Mouse (Mus musculus) right cerebral cortex, postnatal 10 days (tissue): ENCODE measurements around the gene Col13a1.

ENCODE experiments used
- DNase-seq, 2 experiments: peaks; one replicate each; pipeline ENCODE4 v3.0.0; 2021; ENCODE audit warnings: low spot score in 2 of 2

Gene Col13a1

DNA sequence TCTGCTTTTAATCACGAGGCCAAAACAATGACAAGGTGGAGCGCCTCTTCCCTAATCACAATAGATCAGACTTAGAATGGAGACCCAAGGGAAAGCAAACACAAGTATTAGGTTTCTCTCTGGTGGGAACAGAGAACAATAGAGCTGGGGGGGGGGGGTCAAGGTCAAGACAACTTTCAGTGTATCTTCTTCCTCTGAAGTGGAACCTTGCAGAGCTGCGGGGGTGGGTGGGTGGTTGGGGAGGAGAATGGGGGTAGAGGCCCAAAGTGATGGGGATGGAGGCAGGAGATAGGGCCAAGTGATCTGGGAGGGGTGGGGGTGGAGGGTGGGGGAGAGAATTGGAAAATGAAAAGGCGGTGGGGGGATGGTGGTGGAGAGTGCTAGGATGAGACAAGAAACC is 149.9 kb downstream of the Col13a1 start:
- DNase-seq: no peak

DNA sequence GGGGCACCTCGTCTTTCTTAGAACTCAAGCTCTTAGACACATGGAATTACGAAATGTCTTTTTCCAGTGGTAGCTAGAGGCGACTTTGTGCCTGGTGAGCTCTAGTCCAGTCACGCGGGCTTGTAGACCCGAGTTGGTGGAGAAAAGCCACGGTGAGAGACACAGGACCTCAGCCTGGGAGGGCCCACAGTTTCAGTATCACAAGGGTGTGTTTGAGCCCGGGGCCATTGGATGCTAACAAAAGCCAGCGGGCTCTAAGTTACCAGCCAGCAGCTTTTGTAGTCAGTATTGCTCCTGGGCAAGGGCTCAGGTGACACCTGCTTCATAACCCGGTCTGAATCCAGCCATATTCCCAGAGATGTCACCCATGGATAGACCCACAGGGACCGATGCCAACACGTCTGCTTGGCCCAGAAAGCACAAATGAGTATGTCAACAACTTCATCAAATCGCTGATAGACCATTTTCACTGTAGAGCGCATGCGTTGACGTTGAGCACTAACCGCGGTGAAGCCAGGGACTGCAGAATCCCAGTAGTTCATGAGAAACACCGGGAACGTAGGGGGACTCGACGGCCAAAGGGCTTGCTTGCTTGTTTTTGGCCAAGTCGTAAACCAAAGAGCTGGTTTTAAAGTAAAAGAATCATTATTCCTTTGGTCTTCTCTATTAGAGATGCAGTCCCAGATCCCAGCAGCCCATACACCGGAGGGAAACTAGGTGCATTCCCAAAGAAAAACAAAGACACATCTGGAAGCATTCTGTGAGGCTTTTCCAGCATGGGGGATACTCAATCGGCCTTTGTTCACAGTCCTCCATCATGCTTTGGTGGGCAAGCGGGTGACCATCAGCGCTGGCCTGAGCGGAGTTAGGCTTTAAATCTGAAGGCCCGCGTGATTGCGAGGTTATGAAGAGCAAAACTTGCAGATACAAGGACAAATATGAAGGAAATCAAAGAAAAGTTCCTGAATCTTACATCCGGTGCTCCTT is 150.7 kb downstream of the Col13a1 start:
- DNase-seq: no peak

DNA sequence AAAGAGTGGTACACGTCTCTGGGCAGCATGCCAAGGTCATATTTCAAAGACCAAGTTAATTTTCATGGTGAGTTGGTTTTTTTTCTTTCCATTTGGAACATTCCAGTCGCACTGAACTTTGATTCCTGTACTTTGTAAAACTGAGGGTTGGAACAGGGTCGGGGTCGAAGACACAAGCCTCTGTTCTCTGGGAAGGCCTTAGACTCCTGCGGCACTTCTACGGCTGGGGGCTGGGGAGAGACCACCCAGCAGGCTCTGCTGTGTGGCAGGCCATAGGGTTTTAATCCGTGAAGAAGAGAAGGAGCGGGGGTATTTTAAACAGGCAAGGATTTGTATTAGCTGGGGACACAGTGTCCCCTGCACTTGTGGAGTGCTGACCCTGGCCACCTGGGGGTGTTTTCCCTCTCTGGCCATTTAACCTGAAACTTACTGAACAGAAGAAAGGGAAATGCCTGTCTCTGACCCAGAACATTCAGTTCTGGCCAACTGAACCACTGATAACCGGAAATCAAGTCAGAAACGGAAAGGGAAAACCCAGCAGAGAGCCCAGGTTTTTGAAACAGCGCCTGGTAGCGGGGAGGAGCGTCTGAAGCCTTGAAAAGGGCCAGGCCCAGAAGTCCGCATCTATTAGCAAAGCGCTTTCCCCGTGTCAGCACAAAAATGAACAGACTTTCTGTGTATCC is 152.0 kb downstream of the Col13a1 start:
- no peak for DNase-seq

DNA sequence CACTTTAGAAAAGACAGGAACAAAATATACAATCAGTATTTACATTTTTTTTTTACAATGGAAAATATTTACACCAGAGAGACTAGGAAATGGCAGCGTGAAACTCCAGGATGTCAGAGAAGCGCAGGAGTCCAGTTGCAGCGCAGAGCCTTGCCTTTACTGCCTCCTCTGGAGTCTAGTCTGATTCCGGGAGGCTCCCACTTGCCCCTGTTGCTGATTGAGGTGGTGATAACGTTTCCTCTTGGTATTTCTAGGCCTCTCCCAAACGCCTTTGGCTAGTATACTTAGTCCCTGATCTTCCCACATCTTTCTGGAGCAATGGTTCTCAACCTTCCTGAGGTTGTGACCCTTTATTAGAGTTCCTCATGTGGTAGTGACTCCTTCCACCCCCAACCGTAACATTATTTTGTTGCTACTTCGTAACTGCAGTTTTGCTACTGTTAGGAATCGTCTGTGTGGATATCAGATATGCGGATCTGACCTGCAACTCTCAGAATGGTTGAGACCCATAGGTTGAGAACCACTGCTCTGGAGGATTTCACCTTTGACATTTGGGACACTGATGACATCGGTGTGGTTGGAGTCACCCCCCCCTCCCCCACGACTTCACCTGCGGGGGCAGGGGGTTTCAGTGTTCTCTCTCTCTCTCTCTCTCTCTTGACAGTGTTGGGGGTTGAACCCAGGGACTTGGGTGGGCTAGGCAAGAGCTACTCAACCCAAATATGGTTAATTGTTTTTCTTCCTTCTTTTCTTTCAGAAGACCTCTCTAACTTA is 152.7 kb downstream of the Col13a1 start:
- DNase-seq: no peak

- no peak for DNase-seq
Measured at GRCm38 (mm10) chr10:61825536-61825935, 153.4 kb downstream of the Col13a1 start.

DNA sequence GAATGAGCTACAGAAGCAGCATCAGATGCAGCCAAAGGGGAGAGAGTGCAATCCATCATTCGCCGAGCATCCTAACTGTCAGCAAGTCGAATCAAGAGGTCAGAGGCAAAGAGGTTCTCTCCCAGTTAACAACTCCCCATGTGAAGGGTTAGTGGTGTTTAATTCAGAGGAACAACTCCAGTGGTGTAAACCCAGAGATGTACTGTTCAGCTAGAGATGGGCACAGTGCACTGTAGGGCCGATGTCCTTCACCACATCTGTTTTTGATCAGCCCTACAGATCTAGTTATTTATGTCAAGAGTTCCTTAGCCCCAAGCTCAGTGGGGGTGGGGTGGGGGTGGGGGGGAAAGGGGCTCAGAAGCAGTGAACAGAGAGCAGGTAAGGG is 155.2 kb downstream of the Col13a1 start:
- no peak for DNase-seq

- DNase-seq: no peak
Measured at GRCm38 (mm10) chr10:61822968-61823730, 155.8 kb downstream of the Col13a1 start.

- DNase-seq: no peak
Measured at GRCm38 (mm10) chr10:61820050-61820449, 158.9 kb downstream of the Col13a1 start.

DNA sequence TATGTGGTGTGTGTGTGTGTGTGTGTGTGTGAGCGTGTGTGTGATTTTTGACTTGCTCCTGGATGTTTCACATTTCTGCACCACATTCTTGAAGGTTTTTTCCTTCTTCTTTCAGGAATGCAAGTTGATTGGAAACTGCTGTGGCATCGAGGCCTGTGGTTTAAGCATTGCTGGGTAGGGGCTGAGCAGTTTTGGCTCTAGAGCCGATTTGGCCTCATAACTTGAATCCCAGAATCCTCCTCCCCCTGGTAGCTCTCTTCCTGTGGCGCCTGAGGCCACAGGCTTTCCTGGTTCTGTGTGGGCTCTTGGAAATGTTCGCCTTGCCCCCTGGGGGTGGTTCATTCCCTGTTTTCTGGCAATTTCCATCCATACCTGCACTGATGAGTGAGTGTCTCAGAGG is 166.9 kb downstream of the Col13a1 start:
- DNase-seq: no peak

- no peak for DNase-seq
Measured at GRCm38 (mm10) chr10:61798133-61798576, 180.8 kb downstream of the Col13a1 start.

DNA sequence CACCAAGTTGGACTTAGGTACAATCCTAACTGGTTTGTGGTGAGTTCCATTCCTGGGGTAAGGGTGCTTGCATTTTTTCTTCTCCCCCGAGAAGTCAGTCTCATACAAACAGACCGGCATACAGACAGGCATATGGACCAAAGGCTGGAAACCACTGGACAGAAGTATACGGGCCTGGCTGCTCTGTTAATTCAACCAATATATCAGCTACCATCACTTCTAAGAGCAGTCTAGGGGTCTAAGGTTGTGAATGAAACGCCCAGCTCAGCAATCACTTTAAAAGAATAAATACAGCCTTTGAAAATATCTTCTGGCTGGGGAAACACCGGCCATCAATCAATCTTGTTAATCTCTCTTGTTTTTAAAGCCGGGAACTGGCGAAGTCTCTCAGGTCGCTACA is 183.4 kb downstream of the Col13a1 start:
- DNase-seq: no peak

GRCm38 (mm10) chr10:61794971-61795370 is 183.9 kb downstream of the Col13a1 start:
- DNase-seq: no peak

DNA sequence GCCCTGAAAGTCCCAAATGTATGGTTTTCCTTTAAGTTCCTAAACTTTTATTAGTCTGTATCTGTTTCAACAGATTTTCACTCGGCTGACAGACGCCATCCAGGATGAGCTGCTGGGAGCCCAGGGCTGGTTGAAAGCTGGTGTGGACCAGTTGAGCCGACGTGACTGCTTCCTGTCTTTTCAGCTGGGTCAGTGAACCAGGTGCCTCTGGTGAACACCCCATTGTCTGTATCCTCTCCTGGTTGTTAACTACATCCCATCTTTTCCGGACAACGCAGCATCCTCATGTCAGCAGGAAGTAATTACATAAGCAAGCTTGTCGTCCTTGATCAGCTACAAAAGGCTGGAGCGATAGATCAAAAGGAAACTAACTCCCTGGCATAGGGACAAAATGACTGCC is 185.9 kb downstream of the Col13a1 start:
- no peak for DNase-seq

DNA sequence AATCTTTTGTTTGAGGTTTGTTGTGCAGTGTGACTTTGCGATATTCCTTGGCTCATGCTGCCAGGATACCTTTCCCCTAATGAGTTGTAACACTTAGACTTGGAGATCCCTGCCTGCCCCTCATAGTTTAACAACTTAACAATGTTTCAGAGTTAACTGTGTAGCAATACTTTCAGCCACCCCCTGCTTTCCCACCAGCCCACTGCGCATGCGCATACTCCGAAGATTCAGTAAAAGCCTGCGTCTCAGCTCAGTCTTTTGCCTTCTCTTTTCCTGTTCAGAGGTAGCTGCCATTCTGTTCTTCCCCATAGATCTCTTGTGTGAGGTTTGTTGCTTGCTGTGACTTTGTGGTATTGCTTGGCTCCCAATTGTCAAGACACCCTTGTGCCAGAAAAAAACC is 190.4 kb downstream of the Col13a1 start:
- no peak for DNase-seq
